In the genomic region with DNA sequence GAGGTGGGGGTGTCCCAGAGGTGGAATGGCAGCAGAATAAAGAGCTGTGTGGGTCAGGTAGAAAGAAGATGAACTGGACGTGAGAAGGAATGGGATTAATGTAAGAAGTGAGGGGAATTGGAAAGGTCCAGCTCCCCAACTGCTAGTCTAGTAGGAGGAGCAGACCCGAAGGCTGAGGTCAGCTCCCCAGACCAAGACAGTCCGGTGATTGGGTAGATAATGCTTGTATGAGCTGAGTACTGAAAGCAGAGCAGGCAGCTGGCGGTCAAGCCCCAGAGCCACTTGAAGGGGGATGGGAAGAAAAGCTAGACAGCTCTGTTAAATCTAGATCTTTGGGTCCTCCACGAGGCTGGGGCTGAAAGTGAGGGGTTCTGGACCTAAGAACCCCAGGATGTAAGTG, we compare ENCODE assay signal across 9 mouse cellular contexts. TPM values are rescaled to one million over a fixed set of nuclear protein-coding genes. Genes with fewer than 3 reads are reported as not detected.
DNase-seq lines count a peak whose midpoint lies in the region; ATAC-seq and TF ChIP-seq lines count a peak whose summit lies in the region.
"Had no signal": no experiment of that assay in that cellular context is flagged by ENCODE, and none has a peak within 500 bp of the region (broad histone marks: within the 10 kb centered on the region; RNA-seq: fewer than 3 reads in every experiment).

No protein-coding gene starts in this region.

- H3K9ac ChIP-seq in kidney, postnatal 0 days (ENCODE audit: low read depth, low read length), result peak overlapping the region; percentile 58; the same call in 1 of the 2 replicates
- H3K9ac ChIP-seq in hindbrain, embryonic 14.5 days, result peak overlapping the region; percentile 85
- H3K9ac ChIP-seq in neural tube, embryonic 15.5 days (replicated peaks), result peak overlapping the region; percentile 60

- 0 out of 2 replicates have a peak, but pooled peaks have one; percentile 25 for ATAC-seq in kidney, postnatal 0 days (replicated peaks; ENCODE audit: low FRiP score, low read depth)
- no peak for ATAC-seq in hindbrain, embryonic 14.5 days (ENCODE audit: low FRiP score)
- no peak for ATAC-seq in neural tube, embryonic 15.5 days (ENCODE audit: low FRiP score)
- ATAC-seq: Patski had no signal

- 16% methylated on average over 5 of the region's 5 CpGs for WGBS in kidney, postnatal 0 days
- WGBS in hindbrain, embryonic 14.5 days, result 5% methylated on average over 5 of the region's 5 CpGs
- 4% methylated on average over 5 of the region's 5 CpGs for WGBS in neural tube, embryonic 15.5 days

- DNase-seq in kidney, postnatal 0 days (ENCODE audit: low spot score), result peak; percentile 27
- DNase-seq in kidney, postnatal 10 days, result no peak
- DNase-seq in cerebellum, postnatal 25 days, result peak; percentile 40 to 45
- no peak for DNase-seq in hindbrain, embryonic 14.5 days (ENCODE audit: low spot score)
- DNase-seq in right cerebral cortex, adult 18-20 months, result no peak
- DNase-seq in adrenal gland, postnatal 4 days (ENCODE audit: low spot score in 2 of 2), result no peak
- no peak for DNase-seq in testis, postnatal 10 days (ENCODE audit: low spot score)

- no peaks in the 10 kb centered on the region for H3K9me3 ChIP-seq in kidney, postnatal 0 days (replicated peaks; ENCODE audit: low read length)
- no peaks in the 10 kb centered on the region for H3K9me3 ChIP-seq in hindbrain, embryonic 14.5 days (ENCODE audit: control insufficient read depth, low read length)
- no peaks in the 10 kb centered on the region for H3K9me3 ChIP-seq in neural tube, embryonic 15.5 days (replicated peaks)

- H3K4me2 ChIP-seq in kidney, postnatal 0 days (ENCODE audit: low read length), result peak overlapping the region; percentile 74
- H3K4me2 ChIP-seq in hindbrain, embryonic 14.5 days (replicated peaks), result peak overlapping the region; percentile 75
- H3K4me2 ChIP-seq in neural tube, embryonic 15.5 days, result peak overlapping the region; percentile 79

- 0 out of 2 replicates have a peak, but pooled peaks cover 3% of the 10 kb centered on the region for H3K27me3 ChIP-seq in kidney, postnatal 0 days (ENCODE audit: insufficient read depth, low read length)
- H3K27me3 ChIP-seq in hindbrain, embryonic 14.5 days (ENCODE audit: control insufficient read depth, insufficient read depth, low read length), result no peaks in the 10 kb centered on the region
- H3K27me3 ChIP-seq in neural tube, embryonic 15.5 days (replicated peaks), result peaks cover 10% of the 10 kb centered on the region

- peak overlapping the region; percentile 54 for H3K4me3 ChIP-seq in kidney, postnatal 0 days (replicated peaks; ENCODE audit: low read depth, low read length)
- peak overlapping the region; percentile 77 for H3K4me3 ChIP-seq in hindbrain, embryonic 14.5 days (replicated peaks; ENCODE audit: low read length)
- peak overlapping the region; percentile 59 for H3K4me3 ChIP-seq in neural tube, embryonic 15.5 days (replicated peaks)

- no peak for TF ChIP-seq CTCF in kidney, postnatal 0 days (IDR thresholded peaks at IDR 0.05; ENCODE audit: low read depth)

- H3K4me1 ChIP-seq in kidney, postnatal 0 days (replicated peaks; ENCODE audit: insufficient read depth, low read length), result 0 out of 2 replicates have a peak, but pooled peaks cover 8% of the 10 kb centered on the region
- peaks cover 11% of the 10 kb centered on the region for H3K4me1 ChIP-seq in hindbrain, embryonic 14.5 days (replicated peaks; ENCODE audit: control insufficient read depth, insufficient read depth, low read length)
- H3K4me1 ChIP-seq in neural tube, embryonic 15.5 days, result peaks cover 27% of the 10 kb centered on the region

- H3K27ac ChIP-seq in kidney, postnatal 0 days, result no peak overlapping the region
- 0 out of 2 replicates have a peak overlapping the region, but pooled peaks have one; percentile 88 for H3K27ac ChIP-seq in hindbrain, embryonic 14.5 days
- peak overlapping the region; percentile 88 for H3K27ac ChIP-seq in neural tube, embryonic 15.5 days (replicated peaks)

- H3K36me3 ChIP-seq in kidney, postnatal 0 days (ENCODE audit: insufficient read depth, low read length), result no peaks in the 10 kb centered on the region
- peaks cover 3% of the 10 kb centered on the region for H3K36me3 ChIP-seq in hindbrain, embryonic 14.5 days (replicated peaks; ENCODE audit: control insufficient read depth, insufficient read depth)
- 0 out of 2 replicates have a peak, but pooled peaks cover 3% of the 10 kb centered on the region for H3K36me3 ChIP-seq in neural tube, embryonic 15.5 days

RNA-seq across cellular contexts. Expression of gene Cacng7, which starts 0.8 kb away (rescaled TPM):
- polyA plus RNA-seq in kidney, postnatal 0 days (2015; fragmentation: Nextera tagmentation; extraction: Ambion mirVana), result 0.64 and 0.83 TPM in 2 replicates
- polyA plus RNA-seq in hindbrain, embryonic 14.5 days (2014; fragmentation: Nextera tagmentation; extraction: Ambion mirVana), result 3.4 and 4.2 TPM in 2 replicates
- polyA plus RNA-seq in neural tube, embryonic 15.5 days (2015; fragmentation: Nextera tagmentation; extraction: Ambion mirVana), result 3.4 and 4.1 TPM in 2 replicates
- 10 to 100 TPM; 17.7 to 20.9 TPM for total RNA-seq in adrenal gland, postnatal 4 days (2021)

RNA-seq across cellular contexts. Expression of gene Prkcg, which starts 44.6 kb away (rescaled TPM):
- polyA plus RNA-seq in kidney, postnatal 0 days (2015; fragmentation: Nextera tagmentation; extraction: Ambion mirVana), result 0.05 TPM in 2 replicates
- 1.1 and 1.6 TPM in 2 replicates for polyA plus RNA-seq in hindbrain, embryonic 14.5 days (2014; fragmentation: Nextera tagmentation; extraction: Ambion mirVana)
- polyA plus RNA-seq in neural tube, embryonic 15.5 days (2015; fragmentation: Nextera tagmentation; extraction: Ambion mirVana), result 1.3 and 1.4 TPM in 2 replicates
- total RNA-seq in adrenal gland, postnatal 4 days (2021), result 1 to 10 TPM; 2.1 to 2.5 TPM

RNA-seq across cellular contexts. Expression of gene Myadm, which starts 44.7 kb away (rescaled TPM):
- 73.0 and 79.8 TPM in 2 replicates for polyA plus RNA-seq in kidney, postnatal 0 days (2015; fragmentation: Nextera tagmentation; extraction: Ambion mirVana)
- 40.1 and 43.6 TPM in 2 replicates for polyA plus RNA-seq in hindbrain, embryonic 14.5 days (2014; fragmentation: Nextera tagmentation; extraction: Ambion mirVana)
- polyA plus RNA-seq in neural tube, embryonic 15.5 days (2015; fragmentation: Nextera tagmentation; extraction: Ambion mirVana), result 43.9 and 58.7 TPM in 2 replicates
- 100 to 1,000 TPM in 1 of 2 experiments, 10 to 100 TPM in 1; 98.5 to 107 TPM for total RNA-seq in adrenal gland, postnatal 4 days (2021)

RNA-seq across cellular contexts. Expression of gene Cacng8, which starts 56.9 kb away (rescaled TPM):
- polyA plus RNA-seq in kidney, postnatal 0 days (2015; fragmentation: Nextera tagmentation; extraction: Ambion mirVana), result 0.67 and 1.1 TPM in 2 replicates
- 9.6 and 11.5 TPM in 2 replicates for polyA plus RNA-seq in hindbrain, embryonic 14.5 days (2014; fragmentation: Nextera tagmentation; extraction: Ambion mirVana)
- 11.0 and 11.2 TPM in 2 replicates for polyA plus RNA-seq in neural tube, embryonic 15.5 days (2015; fragmentation: Nextera tagmentation; extraction: Ambion mirVana)
- 1 to 10 TPM; 4.1 to 6.2 TPM for total RNA-seq in adrenal gland, postnatal 4 days (2021)

Comparison
In these comparisons a context has a peak if more than half of its experiments do, and no peak if none do; other contexts are left out.
1. DNase-seq: peak in kidney, postnatal 0 days (single experiment) and cerebellum, postnatal 25 days (2 of 2); none in kidney, postnatal 10 days (single experiment), hindbrain, embryonic 14.5 days (single experiment), right cerebral cortex, adult 18-20 months (single experiment), adrenal gland, postnatal 4 days (0 of 2) and testis, postnatal 10 days (single experiment).
2. Peak in every context shown above with its lines, with median percentiles within 50 percentile points of each other: H3K4me2 ChIP-seq, H3K4me3 ChIP-seq and H3K9ac ChIP-seq.